In genomic region chr15:100923476-100923875, GRCm38 (mm10) we compare ENCODE assay signal across 8 mouse cellular contexts. TPM values are rescaled to one million over a fixed set of nuclear protein-coding genes. Genes with fewer than 3 reads are reported as not detected.
DNase-seq lines count a peak whose midpoint lies in the region; ATAC-seq and TF ChIP-seq lines count a peak whose summit lies in the region.

No protein-coding gene starts in this region.

- no peak overlapping the region for H3K4me3 ChIP-seq in embryonic facial prominence, embryonic 15.5 days (replicated peaks)
- H3K4me3 ChIP-seq in heart, postnatal 0 days (ENCODE audit: low read depth, low read length) = 0 out of 2 replicates have a peak overlapping the region, but pooled peaks have one; percentile 5
- H3K4me3 ChIP-seq in midbrain, embryonic 14.5 days (replicated peaks; ENCODE audit: low read depth, low read length) = no peak overlapping the region

- no peaks in the 10 kb centered on the region for H3K36me3 ChIP-seq in embryonic facial prominence, embryonic 15.5 days
- H3K36me3 ChIP-seq in heart, postnatal 0 days (replicated peaks; ENCODE audit: control insufficient read depth, insufficient read depth, low read length) = no peaks in the 10 kb centered on the region
- H3K36me3 ChIP-seq in midbrain, embryonic 14.5 days (ENCODE audit: control insufficient read depth, insufficient read depth, low read length) = no peaks in the 10 kb centered on the region

- no peak overlapping the region for H3K9ac ChIP-seq in embryonic facial prominence, embryonic 15.5 days
- no peak overlapping the region for H3K9ac ChIP-seq in heart, postnatal 0 days (replicated peaks; ENCODE audit: low read depth, low read length)
- H3K9ac ChIP-seq in midbrain, embryonic 14.5 days (replicated peaks; ENCODE audit: low read length) = 0 out of 2 replicates have a peak overlapping the region, but pooled peaks have one; percentile 12

- TF ChIP-seq CTCF in heart, postnatal 0 days (IDR thresholded peaks at IDR 0.05; ENCODE audit: low read depth) = no peak

- peaks cover 12% of the 10 kb centered on the region for H3K4me1 ChIP-seq in embryonic facial prominence, embryonic 15.5 days
- no peaks in the 10 kb centered on the region for H3K4me1 ChIP-seq in heart, postnatal 0 days (ENCODE audit: control insufficient read depth, insufficient read depth)
- peaks cover 14% of the 10 kb centered on the region for H3K4me1 ChIP-seq in midbrain, embryonic 14.5 days (ENCODE audit: control insufficient read depth, insufficient read depth, low read length)

- peak overlapping the region; percentile 28 for H3K4me2 ChIP-seq in embryonic facial prominence, embryonic 15.5 days (replicated peaks)
- peak overlapping the region; percentile 33; the same call in 1 of the 2 replicates for H3K4me2 ChIP-seq in heart, postnatal 0 days (ENCODE audit: low read depth, low read length)
- no peak overlapping the region; the same call in 1 of the 2 replicates for H3K4me2 ChIP-seq in midbrain, embryonic 14.5 days (ENCODE audit: low read length)

- H3K9me3 ChIP-seq in embryonic facial prominence, embryonic 15.5 days (replicated peaks) = no peaks in the 10 kb centered on the region
- H3K9me3 ChIP-seq in heart, postnatal 0 days (replicated peaks; ENCODE audit: control insufficient read depth, low read length) = no peaks in the 10 kb centered on the region
- H3K9me3 ChIP-seq in midbrain, embryonic 14.5 days (ENCODE audit: control insufficient read depth, low read length) = no peaks in the 10 kb centered on the region

- ATAC-seq in embryonic facial prominence, embryonic 15.5 days (ENCODE audit: insufficient number of reproducible peaks, low FRiP score, low TSS enrichment, low read depth) = peak; percentile 75; the same call in 1 of the 2 replicates
- no peak; the same call in 1 of the 2 replicates for ATAC-seq in heart, postnatal 0 days (ENCODE audit: insufficient read depth, low read depth)
- no peak for ATAC-seq in midbrain, embryonic 14.5 days (ENCODE audit: low FRiP score, low TSS enrichment)
- ATAC-seq in erythroid progenitor cell, adult 5-6 weeks (replicated peaks; ENCODE audit: low FRiP score, poor library complexity, severe bottlenecking) = no peak

- no peaks in the 10 kb centered on the region for H3K27me3 ChIP-seq in embryonic facial prominence, embryonic 15.5 days
- H3K27me3 ChIP-seq in heart, postnatal 0 days (ENCODE audit: control insufficient read depth, insufficient read depth, low read length) = peaks cover 24% of the 10 kb centered on the region; the same call in 1 of the 2 replicates
- H3K27me3 ChIP-seq in midbrain, embryonic 14.5 days (ENCODE audit: control insufficient read depth, insufficient read depth, low read length) = no peaks in the 10 kb centered on the region

- TF ChIP-seq EP300 in heart, postnatal 0 days (IDR thresholded peaks at IDR 0.05; ENCODE audit: low read depth) = no peak

- H3K27ac ChIP-seq in embryonic facial prominence, embryonic 15.5 days (replicated peaks) = peak overlapping the region; percentile 3; the same call in 1 of the 2 replicates
- H3K27ac ChIP-seq in heart, postnatal 0 days (ENCODE audit: low read depth) = no peak overlapping the region
- H3K27ac ChIP-seq in midbrain, embryonic 14.5 days (replicated peaks; ENCODE audit: low read depth, low read length) = peak overlapping the region; percentile 37; the same call in 1 of the 2 replicates

- 19% methylated on average over 19 of the region's 19 CpGs for WGBS in embryonic facial prominence, embryonic 15.5 days
- 17% methylated on average over 19 of the region's 19 CpGs for WGBS in heart, postnatal 0 days
- WGBS in midbrain, embryonic 14.5 days = 19% methylated on average over 19 of the region's 19 CpGs

- DNase-seq in ovary, postnatal 36 days (ENCODE audit: low spot score) = peak; percentile 17
- DNase-seq in ovary, adult 18-20 months (ENCODE audit: low spot score) = no peak
- DNase-seq in heart, postnatal 0 days (ENCODE audit: low spot score) = peak; percentile 23
- DNase-seq in layer of hippocampus, postnatal 25 days (ENCODE audit: extremely low spot score in 1 of 2, low spot score in 1 of 2) = peak; percentile 55 to 62
- DNase-seq in midbrain, embryonic 14.5 days = peak; percentile 61
- DNase-seq in telencephalon, adult 2 months (ENCODE audit: low read depth, low spot score) = peak; percentile 94

RNA-seq across cellular contexts. Expression of gene Scn8a, which starts 53.8 kb away (rescaled TPM):
- 4.3 and 5.5 TPM in 2 replicates for polyA plus RNA-seq in embryonic facial prominence, embryonic 15.5 days (2015; fragmentation: Nextera tagmentation; extraction: Ambion mirVana)
- not detected in 2 replicates for total RNA-seq in heart, postnatal 0 days (2014; rRNA removed; ENCODE audit: low replicate concordance)
- polyA plus RNA-seq in heart, postnatal 0 days (2015; fragmentation: Nextera tagmentation; extraction: Ambion mirVana) = 0.11 and 0.16 TPM in 2 replicates
- 100 to 1,000 TPM; 202 to 260 TPM for total RNA-seq in layer of hippocampus, postnatal 25 days (2021)
- polyA plus RNA-seq in midbrain, embryonic 14.5 days (2014; fragmentation: Nextera tagmentation; extraction: Ambion mirVana) = 19.0 and 21.1 TPM in 2 replicates
- not detected in 2 replicates for total RNA-seq in erythroid progenitor cell, adult 5-6 weeks (2015; ENCODE audit: low replicate concordance)
- total RNA-seq in erythroid progenitor cell, adult 5-6 weeks (2017; ENCODE audit: low replicate concordance) = not detected in 2 replicates

Comparison
In these comparisons a context has a peak if more than half of its experiments do, and no peak if none do; other contexts are left out.
1. RNA of gene Scn8a, which starts 53.8 kb away (total RNA-seq): 202 to 260 TPM in layer of hippocampus, postnatal 25 days; not detected in heart, postnatal 0 days and not detected in erythroid progenitor cell, adult 5-6 weeks; every median in the first group is over 100 times any median in the second.